Mouse (Mus musculus) bone marrow macrophage, adult 2 months (primary cell): ENCODE measurements around the gene Camk2g. TPM values are rescaled to one million over a fixed set of nuclear protein-coding genes. Genes with fewer than 3 reads are reported as not detected.

Source experiments
- H3K27ac ChIP-seq: 2 replicates; pipeline ENCODE4 v1.5.1; 2012; ENCODE audit warnings: low read depth, low read length; ENCODE audit not compliant: insufficient read depth
- H3K4me1 ChIP-seq: 2 replicates; pipeline ENCODE4 v1.6.1; 2012; ENCODE audit warnings: low read length; ENCODE audit not compliant: control insufficient read depth, insufficient read depth
- H3K4me3 ChIP-seq: 2 replicates; pipeline ENCODE4 v1.5.1; 2012; ENCODE audit warnings: mild to moderate bottlenecking, low read length, moderate library complexity; ENCODE audit not compliant: insufficient read depth
- CTCF ChIP-seq: IDR thresholded peaks from 2 replicates; pipeline ENCODE4 v1.5.1; 2012; ENCODE audit warnings: low read depth, mild to moderate bottlenecking, low read length, moderate library complexity
- POLR2A ChIP-seq: IDR thresholded peaks from 2 replicates; pipeline ENCODE4 v1.6.1; 2012; ENCODE audit warnings: mild to moderate bottlenecking, low read depth, low read length, borderline replicate concordance
- polyA plus RNA-seq: library from polyadenylated mRNA; stranded (reverse); fragments of >200 nt; gene quantifications from 2 replicates; pipeline ENCODE4 v1.2.4, GENCODE M21; 2012; ENCODE audit not compliant: missing spikeins, insufficient read depth, insufficient read length

The Camk2g gene
- polyA plus RNA-seq, 1 experiment: 24.6 TPM

DNA sequence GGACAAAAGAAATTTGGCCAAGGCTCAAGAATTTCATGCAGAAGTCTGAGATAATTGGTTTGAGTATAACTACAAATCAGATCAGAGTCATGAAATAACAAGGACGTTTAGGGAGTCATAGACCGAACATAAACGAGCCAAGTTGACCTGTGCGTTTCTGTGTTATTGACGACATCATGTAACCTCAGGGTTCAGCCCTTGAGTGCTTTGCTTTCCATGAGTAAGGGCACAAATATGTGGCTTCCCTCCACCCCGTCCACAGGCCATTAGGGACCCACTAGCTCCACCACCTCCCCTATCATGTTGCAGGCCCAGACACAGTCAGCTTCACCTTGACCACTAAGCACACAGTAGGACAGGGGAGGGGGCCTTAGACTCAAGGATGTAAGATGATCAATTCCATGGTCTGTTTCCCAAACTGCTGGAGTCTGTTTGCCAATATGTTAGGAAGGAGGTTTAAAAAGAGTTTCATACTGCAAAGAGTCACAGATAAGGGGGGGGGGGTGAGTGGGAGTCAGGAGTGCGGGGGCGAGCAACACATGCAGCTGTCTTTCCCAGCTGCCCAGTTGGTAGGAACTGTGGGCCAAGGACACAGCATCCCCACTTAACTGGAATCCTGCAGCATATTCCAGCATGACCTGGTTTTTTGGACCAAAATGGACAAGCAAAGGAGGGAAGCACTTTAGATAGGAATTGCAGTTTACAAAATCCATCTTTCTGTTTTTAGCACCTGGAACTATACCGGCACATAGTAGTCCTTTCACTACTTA lies 37.4 kb upstream of the Camk2g start:
- no peak for TF ChIP-seq CTCF
- no peak for TF ChIP-seq POLR2A
- H3K4me1 ChIP-seq: peaks cover 66% of the 10 kb centered on the region
- no peak overlapping the region; the same call in 1 of the 2 replicates for H3K27ac ChIP-seq
- no peak overlapping the region for H3K4me3 ChIP-seq

DNA sequence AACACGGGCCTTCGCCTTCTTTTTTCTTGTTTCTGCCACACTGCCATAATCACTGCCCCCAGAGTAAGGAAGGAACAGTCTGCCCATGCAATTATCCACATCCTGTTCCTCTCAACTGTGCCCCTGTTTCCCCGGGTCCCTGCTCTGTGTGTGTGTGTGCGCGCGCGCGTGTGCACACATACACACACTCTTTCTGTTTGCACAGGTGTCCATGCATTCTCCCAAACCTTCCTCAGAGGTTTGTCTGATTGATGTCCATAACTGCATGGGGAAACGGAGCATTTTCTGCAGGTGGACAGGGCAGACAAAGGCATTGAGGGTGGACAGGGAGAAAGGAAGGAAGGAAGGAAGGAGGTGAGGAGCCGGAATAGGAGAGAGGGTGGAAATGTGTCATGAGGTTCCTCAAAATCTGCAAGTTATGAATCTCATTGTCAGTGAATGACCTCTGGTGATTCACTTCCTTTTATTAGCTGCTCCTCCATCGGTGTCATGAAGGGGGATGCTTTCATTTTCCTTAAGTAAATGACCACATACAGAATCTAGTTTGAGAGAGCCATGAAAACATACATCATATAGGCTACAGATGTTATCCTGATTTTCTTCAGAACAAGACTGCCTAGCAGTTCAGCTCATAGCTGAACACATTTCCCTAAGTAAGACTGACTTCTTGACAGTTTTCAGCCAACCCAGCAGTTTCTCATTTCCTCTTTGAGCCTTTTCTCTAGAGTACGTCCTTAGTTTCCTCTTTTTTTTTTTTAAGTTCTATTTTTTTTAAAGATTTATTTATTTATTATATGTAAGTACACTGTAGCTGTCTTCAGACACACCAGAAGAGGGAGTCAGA lies 35.9 kb upstream of the Camk2g start:
- Histone ChIP-seq H3K4me3 (peak overlapping the region; percentile 59), H3K27ac (peak overlapping the region; percentile 100), H3K4me1 (peaks cover 66% of the 10 kb centered on the region)
- no peak for TF ChIP-seq POLR2A
- TF ChIP-seq CTCF: no peak

DNA sequence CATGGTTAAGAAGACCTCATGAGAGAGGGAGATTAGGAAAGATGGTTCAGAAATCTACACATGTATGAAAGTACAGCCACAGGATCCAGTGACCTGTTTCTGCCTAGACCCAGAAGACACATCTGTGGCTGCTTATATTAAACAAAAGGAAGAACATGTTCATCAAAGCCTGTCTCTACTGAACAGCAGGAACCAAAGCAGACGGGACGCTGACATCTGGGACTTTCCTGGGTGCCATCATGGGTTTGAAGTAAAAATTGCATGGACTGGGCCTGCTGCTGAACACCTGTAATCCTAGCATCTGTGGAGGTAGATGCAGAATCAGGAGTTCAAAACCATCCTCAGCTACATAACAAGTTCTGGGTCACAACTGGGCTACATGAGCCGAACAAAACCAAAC lies 34.6 kb upstream of the Camk2g start:
- Histone ChIP-seq H3K4me3 (no peak overlapping the region), H3K27ac (peak overlapping the region; percentile 100), H3K4me1 (peaks cover 61% of the 10 kb centered on the region)
- TF ChIP-seq POLR2A (no peak), CTCF (no peak)

DNA sequence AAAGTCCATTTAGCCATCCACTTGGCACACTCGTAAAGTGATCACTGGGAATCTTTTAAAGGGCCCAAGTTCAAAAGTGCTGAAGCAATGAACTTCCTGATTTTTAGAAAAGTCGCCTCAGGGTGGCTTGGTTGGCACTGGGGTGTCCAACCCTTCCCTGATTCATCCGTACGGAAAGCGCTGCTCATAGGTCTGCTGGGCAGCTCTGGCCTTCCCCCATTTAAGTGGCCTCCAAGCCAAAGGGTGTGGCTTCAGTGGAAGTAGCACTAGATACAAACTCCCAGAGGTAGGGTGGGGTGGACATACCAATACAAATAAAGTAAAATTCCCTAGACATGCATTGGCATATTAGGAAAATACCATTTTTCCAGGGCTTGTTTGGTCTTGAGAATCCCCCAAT lies 33.6 kb upstream of the Camk2g start:
- TF ChIP-seq CTCF (no peak), POLR2A (no peak)
- Histone ChIP-seq H3K4me1 (peaks cover 56% of the 10 kb centered on the region), H3K27ac (peak overlapping the region; percentile 100), H3K4me3 (peak overlapping the region; percentile 11; the same call in 1 of the 2 replicates)

DNA sequence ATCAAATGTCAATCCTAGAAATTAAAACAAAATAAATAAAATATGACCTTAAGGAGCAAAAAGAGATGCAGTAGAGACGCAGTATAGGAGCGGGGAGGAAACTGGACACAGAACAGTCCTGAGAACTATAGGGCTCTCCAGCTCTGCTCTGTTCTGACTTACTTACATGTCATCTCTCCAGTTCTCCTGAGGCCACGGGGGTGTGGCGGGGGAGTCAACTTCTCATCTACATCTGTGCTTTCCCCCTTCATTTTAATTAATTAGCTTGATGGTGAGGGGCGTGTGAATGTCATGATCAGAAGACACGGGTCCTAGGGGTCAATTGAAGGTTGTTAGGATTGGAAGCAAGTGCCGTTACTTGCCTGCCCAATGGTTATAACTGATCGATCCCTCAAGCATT lies 33.2 kb upstream of the Camk2g start:
- peaks cover 52% of the 10 kb centered on the region for H3K4me1 ChIP-seq
- peak overlapping the region; percentile 100 for H3K27ac ChIP-seq
- no peak for TF ChIP-seq POLR2A
- H3K4me3 ChIP-seq: peak overlapping the region; percentile 11; the same call in 1 of the 2 replicates

DNA sequence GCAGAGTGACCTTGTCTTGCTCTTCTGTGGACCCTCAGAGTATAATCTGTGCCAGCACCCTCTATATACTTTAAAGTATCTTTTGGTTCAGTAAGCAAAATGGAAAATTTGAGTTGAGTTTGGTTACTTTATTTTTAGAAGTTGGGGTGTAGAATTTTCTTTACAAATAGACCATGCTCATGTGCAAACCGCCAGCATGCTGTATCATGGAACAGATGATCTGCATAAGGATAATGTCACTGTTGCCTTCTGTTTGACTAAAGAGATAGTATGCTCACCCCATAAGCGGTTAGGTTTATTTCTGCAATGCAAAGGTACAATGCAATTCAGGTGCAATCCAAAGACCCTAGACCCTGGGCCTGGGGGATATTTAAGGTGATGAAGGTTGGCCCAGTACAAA lies 31.6 kb upstream of the Camk2g start:
- Histone ChIP-seq H3K4me1 (peaks cover 41% of the 10 kb centered on the region), H3K4me3 (peak overlapping the region; percentile 39), H3K27ac (peak overlapping the region; percentile 94)
- TF ChIP-seq POLR2A (no peak), CTCF (no peak)

DNA sequence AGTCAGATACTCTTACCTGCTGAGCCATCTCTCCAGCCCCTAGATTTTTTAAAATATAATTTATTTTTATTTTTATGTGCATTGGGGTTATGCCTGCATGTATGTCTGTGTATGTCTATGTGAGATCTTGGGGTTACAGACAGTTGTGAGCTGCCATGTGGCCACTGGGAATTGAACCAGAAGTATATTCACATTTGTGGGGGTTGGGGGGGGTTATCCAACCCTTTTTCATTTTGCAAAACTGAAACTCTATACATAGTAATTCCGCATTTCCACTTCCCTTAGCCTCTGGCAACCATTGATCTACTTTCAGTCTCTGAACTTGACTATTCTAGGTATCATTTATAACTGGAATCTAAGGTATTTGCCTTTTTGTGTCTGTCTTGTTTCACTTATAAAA lies 30.6 kb upstream of the Camk2g start:
- H3K4me3 ChIP-seq: no peak overlapping the region
- peak overlapping the region; percentile 94 for H3K27ac ChIP-seq
- TF ChIP-seq CTCF: no peak
- H3K4me1 ChIP-seq: peaks cover 44% of the 10 kb centered on the region

DNA sequence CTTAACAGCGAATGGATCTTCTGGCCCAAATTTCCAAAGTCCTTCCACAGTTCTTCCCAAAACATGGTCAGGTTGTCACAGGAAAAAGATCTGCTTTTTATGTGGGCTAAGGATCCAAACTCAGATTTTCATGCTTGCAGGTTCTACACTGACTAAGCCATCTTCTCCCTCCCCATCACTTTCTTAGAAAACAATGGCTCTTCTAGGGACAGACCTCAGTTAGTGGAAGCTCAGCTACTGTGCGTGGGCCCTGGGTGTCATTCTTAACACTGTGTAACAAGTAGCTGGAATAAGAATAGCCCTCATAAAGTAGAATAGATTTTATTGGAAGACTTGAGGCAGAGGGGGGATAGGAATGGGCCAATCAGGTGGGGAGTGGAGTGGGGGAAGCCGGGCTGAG lies 21.6 kb upstream of the Camk2g start:
- H3K4me1 ChIP-seq: peaks cover 32% of the 10 kb centered on the region
- TF ChIP-seq CTCF (no peak), POLR2A (no peak)
- H3K27ac ChIP-seq: no peak overlapping the region
- no peak overlapping the region for H3K4me3 ChIP-seq

DNA sequence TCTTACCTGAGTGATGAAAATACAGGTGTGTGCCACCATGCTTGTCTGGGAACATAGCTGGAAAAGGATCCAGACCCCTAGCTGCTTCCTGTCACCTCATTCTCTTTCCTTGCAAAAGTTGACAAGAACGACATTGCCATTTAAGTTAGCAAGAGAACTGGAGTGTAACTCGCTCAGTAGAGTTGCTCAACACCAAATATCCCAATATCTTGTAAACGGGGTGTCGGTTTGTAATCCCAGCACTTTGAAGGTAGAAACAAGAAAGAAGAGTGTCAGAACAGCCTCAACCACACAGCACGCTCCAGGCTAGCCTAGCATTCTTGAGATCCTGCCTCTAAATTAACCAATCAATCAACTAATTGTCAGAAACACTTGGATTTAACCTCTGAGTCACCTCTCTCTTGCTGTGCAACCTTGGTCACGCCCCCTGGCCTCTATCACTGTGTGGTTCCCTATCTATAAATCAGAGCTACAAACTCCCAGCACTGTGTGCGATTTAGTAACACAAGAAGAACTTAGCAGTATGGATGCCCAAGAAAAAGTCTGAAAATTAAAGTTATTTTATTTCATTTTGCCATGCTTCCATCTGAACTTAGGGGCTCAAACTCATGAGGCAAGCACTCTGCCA lies 18.0 kb upstream of the Camk2g start:
- H3K4me3 ChIP-seq: no peak overlapping the region
- no peak for TF ChIP-seq POLR2A
- TF ChIP-seq CTCF: no peak
- peak overlapping the region; percentile 53 for H3K27ac ChIP-seq
- peaks cover 40% of the 10 kb centered on the region for H3K4me1 ChIP-seq
